Mouse (Mus musculus): Measurements from ENCODE around the gene Setd5.

The Setd5 gene

DNA sequence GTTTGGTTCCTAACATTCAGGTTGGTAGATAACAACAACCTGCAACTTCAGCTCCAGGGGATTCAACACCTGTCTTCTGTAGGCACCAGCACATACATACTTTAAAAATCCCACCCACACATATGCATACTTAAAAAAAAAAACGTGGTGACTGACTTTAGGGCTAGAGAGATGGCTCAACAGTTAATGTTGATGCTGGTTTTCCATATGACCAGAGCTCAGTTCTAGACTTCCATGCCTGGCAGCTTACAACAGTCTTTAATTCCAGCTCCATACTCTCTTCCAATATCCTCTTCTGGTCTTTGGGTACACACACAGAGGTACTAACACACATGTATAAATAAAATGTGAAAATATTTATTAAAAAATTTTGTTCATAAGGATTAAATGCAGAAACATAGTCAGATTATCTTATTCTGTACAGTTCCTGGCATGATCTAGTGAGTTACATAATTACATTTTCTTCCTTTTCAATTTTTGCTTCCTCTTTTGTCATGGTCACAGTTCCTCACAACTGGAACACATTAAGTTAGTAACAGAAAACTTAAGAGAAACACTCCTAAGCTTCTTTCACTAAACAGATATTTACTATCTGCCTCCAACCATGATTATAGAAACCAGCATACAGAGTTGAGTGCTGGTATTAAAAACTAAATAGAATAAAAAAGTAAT lies 16.1 kb upstream of the Setd5 start:
- DNase-seq: no peak

DNA sequence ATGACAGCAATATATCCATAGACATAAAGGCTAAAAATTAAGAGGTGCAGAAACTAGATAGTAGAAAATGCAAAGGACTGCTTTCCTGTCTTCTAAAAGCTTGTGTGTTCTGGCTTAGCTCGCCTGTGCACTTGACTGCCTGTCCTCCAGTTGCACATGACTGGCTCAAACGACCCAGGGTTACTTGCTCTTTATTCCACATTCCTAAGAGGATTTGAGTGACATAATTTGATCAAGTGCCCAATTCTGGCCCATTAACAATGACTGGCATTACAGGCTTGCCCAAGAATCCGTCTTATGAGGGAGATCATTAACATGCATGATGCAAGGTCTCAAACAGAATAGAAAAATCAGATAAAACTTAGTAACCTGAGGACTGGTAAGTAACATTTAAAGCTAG lies 14.9 kb upstream of the Setd5 start:
- no peak for DNase-seq

DNA sequence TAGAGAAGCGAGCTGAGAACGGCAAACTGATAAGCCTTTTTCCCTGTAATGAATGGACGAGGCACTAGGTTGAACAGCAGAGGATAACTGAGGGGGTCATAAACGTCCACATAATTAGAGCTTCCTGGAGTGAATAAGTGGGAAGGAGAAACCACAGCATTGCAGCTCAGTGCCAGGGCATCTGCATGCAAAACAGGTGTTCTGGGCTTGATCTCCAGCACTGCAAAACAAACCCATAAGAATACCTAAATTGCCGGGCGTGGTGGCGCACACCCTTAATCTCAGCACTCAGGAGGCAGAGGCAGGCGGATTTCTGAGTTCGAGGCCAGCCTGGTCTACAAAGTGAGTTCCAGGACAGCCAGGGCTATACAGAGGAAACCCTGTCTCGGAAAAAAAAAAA lies 13.8 kb upstream of the Setd5 start:
- DNase-seq: no peak

DNA sequence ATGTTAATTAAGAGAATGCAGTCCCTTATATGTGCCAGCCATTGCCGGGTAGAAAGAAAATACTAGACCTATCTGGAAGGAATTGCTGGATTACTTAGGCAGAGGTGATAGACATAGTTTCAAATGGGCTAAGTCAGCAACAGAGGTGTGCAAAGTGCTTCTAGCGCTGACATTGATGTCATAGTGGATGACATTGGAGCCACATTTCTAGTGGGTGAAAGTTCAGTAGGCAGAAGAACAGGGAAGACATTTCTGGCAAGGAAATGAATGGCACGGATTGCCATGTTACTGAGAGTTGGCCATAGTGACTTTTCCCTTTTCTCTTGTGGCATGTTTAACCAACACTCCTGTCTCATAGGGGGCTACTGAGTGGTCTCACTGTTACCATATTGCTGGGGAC lies 12.0 kb upstream of the Setd5 start:
- DNase-seq: no peak

DNA sequence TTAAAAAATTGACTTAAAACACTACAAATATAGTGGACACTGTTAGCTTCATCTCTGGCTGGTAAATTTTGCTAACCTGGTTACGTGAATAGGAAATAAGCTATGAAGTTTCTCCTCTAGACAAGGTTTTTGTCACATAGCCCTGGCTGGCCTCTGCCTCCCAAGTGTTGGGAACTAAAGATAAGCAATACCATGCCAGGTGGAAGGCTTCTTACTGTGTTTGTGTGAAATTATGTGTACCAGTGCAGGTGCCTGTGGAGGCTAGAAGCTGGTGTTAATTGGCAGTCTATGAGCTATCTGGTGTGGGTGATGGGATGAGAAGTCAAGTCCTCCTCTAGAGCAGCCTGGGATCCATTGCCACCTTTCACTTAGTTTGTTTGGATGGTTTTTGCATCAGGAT lies 8.0 kb upstream of the Setd5 start:
- DNase-seq: no peak

DNA sequence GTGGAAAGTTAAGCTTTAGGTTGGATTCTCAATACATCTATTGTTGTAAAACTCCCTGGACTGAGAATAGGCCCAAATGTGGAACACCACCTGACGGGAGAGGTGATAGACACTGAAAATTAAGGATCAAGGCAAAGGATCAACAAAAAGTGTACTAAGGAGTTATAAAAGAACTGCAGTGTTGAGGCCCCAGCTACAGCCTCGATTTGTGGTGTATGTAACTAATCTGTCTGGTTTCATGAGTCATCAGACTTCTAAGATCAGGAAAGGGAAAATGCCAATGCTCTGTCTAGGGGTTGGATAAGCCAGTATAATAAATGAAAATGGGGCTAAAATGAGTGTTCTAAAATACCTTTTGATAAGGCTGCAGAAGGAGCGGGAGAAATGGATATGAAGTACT lies 1.9 kb upstream of the Setd5 start:
- no peak for DNase-seq

DNA sequence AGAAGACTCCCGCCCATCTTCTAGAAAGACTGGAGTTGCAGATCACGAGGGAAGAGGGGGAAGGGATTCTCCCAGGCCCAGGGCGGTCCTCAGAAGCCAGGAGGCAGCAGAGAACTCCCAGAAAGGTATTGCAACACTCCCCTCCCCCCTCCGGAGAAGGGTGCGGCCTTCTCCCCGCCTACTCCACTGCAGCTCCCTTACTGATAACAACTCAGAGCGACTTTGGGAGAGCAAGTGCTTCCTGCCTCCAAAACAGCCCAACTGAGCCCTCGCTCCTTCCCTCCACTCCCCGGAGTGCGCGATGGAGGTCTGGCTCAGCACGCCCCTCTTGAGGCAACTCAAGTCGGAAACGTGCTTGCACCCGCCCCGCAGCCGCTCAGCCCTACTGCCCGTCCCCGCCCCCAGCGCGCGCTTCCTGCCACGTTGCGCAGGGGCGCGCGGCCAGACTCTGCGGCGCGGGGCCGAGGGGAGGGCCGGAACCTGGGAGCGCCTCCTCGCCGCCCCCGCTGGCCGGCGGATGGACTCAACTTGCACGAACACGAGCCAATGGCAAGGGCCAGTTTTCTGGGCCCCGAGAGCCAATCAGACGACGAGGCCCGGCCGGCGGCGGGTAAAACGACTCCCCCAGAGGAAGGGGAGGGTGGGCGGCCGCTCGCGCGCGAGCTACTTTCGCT lies 1.0 kb upstream of the Setd5 start:
- peak; percentile 94 for DNase-seq

DNA sequence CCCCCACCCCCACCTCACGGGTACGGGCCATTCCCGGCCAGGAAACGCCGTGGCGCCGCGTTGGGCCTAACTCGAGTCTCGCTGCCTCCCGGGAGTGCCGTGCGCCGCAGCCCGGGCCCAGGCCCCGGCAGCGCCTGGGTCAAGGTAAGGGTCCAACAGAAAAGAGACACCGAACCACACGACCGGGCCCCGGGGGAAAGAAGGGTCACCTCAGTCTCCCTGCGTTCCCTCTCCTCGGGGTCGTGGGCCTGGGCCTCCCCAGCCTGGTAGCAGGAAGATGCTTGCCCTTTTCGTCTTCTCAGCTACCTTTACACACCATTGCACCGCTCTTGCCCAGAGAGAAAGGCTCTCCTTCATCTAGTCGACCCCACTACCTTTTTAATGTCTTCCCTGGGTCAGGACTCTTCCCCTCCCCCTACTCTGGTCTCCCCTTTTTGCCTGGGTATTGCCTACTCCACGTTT lies 435 bp downstream of the Setd5 start:
- DNase-seq: no peak

DNA sequence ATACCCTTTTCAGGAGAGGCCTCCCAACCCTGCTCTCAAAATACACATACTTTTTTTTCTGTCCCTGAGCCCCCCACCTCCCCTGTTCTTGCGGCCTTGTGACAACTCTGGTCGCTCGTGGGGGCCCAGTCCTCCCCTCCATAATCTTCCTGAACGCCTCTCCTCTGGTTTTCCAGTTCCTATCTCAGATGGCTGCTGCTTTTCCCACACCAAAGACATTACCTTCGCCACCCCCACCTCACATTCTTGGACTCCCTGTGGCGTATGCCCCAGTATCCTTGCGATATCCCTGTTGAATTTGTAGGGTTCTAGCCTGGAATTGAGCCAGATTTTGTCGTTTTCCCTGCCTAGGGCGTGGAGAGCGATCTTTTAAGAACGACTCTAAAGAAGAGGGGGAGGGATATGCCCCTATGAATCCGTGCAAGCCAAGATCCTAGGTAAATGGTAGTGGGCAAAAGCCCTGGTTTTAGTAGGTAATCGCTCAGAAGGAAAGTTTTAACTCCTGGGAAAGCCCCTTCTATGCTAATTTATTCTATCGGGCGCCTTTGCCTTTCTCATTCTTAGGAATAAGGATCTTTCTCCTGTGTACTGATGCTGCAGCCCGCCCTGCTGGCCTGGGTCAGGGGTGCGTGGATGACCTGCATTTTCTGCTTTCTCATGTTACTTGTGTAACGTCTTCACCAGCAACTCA lies 1.0 kb downstream of the Setd5 start:
- peak; percentile 39 for DNase-seq

DNA sequence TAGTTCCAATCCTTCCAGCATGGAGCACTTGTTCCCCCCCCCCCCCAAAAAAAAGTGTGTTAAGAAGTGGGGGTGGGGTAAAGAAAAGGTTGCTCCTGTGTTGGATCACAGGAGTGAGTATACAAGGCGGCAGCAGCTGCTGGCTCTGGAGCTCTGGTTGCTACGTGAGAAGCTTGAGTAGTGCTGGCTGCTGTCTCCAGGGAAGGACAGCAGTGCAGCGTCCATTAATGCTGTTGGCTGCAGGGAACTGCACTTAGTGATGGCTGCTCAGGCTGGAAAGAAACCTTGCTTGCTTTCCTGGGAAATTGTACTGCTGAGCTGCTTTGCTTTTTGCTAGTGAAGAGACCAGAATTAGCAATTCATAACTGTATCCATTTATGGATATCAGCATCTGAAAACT lies 2.3 kb downstream of the Setd5 start:
- peak; percentile 18 for DNase-seq

DNA sequence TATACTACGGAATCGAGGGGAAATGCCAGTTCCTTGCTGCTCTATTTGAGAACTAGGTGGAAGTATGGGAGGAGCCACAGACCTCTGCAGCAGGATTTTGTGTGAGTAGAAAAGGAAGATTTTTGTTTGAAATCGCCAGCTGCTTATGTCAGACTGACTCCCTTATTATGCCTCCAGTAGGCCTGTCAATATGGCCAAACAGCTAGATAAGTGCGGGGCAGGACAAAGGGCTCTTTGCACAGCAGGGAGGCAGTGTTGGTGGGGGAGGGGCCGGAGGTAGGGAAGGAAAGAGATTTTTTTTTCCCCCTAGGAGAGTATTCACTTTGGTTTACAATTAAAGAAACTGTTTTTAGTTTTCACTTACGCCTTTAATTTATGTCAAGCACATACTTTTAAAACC lies 5.1 kb downstream of the Setd5 start:
- DNase-seq: peak; percentile 17

DNA sequence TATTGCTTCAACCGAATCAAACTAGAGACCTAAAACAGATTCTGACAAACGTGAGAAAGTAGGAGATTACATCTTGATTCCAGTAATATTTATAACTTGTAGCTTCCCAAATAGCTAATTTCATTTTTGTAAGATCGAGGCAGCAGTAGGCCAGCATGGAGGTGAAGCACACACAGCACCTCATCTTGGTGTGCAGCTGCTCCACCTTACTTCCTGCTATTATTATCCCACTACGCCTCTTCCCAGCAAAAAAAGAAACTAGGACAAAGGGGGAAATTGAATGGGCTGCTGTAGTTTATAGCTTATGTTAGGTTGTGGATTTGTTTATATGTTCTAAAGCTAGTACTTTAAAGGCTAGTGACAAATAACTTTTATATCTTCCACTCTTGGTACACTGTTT lies 7.4 kb downstream of the Setd5 start:
- no peak for DNase-seq

DNA sequence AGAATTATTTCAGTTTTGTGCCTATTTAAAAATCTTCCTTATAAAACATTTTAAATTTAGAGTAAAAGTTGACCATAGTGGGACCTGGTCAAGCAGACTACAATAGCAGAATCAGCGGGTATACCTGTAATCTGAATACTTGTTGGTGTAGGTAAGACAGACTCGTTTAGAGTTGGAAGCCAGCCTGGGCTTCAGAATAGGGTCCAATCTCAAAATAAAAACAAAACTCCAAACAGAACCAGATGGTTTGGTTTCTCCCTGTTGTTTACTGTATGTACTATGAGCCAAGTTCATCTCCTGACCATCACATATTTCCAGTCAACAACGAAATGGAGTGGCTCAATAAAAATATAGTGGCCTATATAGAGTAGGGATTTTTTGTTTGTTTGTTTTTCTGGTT lies 16.0 kb downstream of the Setd5 start:
- no peak for DNase-seq

DNA sequence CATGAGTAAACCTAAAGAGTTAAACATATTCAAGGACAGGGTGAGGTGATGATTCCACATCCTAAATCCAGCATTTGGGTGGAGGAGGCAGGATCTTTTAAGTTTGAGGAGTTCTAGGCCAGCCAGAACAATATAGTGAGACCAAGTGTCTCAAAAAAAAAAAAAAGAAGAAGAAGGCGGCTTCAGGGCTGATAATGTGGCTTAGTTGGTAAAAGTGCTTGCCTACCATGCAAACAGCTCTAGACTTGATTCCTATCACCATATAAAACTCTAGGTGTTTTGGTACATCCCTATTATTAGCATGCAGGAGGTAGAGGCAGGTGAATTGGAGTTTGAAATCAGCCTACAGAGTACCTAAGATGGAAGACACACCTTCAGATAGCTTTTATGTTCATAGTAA lies 18.4 kb downstream of the Setd5 start:
- no peak for DNase-seq

DNA sequence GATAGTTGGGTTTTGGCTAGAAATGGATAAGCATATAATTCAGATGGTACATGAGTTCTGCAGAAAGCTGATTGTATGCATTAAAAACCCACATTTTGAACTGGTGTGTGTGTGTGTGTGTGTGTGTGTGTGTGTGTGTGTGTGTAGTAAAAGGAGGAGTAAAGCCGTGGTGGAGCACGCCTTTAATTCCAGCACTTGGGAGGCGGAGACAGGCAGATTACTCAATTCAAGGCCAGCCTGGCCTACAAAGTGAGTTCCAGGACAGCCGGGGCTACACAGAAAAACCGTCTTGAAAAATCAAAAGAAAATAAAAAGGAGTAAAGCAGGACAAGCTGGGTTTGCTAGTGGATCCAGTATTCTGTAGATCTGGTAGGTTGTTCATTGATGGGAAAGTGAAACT lies 20.5 kb downstream of the Setd5 start:
- no peak for DNase-seq

DNA sequence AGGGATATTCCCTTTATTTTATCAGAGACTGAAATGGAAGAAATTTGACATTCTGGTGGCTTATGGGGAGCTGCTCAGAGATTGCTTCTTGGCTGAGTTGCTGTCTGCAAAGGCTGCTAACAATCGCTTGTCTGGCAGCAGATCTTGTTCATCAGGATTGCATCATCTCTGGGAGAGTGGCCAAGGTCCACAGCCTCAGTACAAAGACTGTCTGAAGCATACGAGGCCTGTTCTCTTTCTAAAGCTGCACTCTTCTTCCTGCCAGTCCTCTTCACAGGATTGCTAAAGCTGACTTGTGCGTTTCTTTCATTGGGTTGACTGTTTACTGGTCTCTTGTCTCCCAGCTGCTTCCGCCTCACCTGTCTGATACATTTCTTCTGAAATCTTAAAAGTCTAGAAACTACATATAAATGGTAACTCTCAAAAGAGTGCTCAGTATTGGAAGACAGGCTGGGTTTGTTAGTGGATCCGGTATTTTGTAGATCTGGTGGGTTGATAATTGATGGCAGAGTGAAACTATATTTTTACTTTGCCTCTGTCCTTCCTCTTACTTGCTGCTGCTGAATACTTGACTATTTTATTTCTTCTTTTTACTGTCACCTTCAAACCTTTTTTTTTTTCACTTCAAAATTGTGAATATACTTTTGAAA lies 22.6 kb downstream of the Setd5 start:
- DNase-seq: no peak

DNA sequence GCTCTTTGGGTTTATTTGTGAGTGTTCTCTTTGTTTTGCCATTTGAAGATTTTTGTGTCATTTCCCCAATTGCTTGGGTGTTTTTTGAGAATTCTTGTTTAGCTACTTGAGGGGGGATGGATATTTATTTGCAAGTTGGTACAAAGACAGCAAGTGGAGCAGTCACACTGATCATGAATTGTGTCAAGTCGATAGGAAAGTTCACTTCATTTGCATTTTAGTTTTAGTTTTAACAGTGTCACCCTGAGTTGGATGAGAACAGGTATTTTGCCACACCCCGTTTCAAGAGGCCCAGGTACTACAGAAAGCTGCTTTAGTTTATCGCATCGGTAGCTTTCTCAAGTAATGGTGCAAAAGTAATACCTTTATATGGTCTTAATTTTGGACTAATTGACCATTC lies 25.4 kb downstream of the Setd5 start:
- DNase-seq: no peak

DNA sequence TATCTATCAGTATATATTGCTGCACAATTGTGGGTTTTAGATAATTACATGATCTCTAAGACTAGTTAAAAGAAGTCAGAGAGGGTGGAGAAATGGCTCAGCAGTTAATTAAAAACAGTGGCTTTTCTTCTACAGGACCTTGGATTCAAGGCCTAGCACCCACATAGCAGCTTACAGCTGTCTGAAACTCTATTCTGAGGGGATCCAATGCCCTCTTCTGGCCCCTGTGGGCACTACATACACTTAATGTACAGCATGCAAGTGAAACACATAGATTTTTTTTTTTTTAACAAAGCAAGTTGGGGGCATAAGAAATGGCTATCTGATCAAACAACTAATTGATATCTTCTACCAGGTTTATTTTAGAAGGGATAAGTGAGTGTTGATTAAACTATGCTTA lies 26.6 kb downstream of the Setd5 start:
- peak; percentile 84 for DNase-seq

DNA sequence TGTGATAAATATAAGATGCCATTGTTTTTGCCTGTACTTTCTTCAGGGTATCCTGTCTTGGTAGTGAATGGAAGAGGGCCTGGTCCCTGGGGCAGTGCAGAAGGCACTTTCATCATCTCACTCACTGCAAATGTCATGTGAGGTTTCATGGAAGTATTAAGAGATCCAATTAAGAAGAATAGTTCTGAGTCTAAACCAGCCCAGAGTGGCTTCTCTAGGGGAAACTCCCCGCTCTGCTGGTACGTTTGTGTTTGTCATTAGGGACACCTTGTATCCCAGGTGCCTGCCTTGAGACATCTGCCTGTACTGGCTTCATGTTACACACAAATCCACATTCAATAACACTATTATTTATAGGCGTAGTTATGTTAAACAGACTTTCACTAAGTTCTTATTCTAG lies 32.2 kb downstream of the Setd5 start:
- DNase-seq: no peak

DNA sequence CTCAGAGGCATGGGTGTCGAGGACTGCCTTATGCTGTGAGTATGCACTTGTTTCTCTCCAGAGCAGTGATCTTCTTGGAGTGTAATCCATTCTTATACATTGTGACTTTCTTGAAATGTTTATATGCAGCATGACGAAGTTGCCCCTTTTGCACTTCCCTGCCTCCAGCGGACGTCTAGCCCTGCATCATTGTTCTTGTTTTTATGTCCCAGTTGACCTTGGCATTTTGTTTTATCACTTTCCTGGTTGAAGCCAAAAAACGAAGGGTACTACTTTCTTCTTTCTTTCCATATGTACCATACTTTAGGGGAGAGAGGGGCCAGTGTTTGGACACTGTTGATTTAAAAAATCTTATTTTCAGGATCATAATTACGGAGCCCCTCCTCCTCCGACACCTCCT lies 32.8 kb downstream of the Setd5 start:
- no peak for DNase-seq

DNA sequence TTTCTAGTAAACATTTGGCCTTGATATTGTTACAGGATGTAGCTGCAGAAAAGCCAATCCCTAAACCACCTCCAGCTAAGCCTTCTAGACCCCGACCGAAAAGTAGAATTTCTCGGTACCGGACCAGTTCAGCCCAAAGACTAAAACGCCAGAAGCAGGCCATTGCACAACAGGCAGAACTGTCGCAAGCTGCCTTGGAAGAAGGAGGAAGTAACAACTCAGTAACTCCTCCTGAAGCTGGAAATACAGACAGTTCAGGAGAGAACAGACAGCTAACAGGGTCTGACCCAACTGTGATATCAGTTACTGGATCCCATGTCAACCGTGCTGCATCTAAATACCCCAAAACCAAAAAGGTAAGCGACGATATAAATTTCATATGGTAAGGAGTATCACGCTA lies 43.6 kb downstream of the Setd5 start:
- DNase-seq: no peak

DNA sequence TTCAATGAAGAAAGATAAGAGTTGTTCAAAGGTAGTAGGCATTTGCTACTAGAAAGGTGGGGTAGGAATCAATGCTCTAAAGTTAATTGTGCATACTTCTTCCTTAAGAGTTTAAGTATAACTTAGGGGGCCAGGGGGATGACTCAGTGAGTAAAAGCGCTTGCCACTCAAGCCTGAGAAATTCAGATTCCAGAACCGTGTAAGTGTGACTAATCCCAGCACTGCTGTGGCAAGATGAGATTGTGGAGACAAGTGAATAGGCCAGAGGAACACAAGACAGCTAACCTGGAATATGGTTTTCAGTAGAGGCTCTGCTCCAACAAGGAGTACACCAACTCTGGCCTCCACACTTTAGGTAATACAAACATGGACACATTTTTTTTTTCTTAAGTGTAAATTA lies 56.2 kb downstream of the Setd5 start:
- DNase-seq: no peak

DNA sequence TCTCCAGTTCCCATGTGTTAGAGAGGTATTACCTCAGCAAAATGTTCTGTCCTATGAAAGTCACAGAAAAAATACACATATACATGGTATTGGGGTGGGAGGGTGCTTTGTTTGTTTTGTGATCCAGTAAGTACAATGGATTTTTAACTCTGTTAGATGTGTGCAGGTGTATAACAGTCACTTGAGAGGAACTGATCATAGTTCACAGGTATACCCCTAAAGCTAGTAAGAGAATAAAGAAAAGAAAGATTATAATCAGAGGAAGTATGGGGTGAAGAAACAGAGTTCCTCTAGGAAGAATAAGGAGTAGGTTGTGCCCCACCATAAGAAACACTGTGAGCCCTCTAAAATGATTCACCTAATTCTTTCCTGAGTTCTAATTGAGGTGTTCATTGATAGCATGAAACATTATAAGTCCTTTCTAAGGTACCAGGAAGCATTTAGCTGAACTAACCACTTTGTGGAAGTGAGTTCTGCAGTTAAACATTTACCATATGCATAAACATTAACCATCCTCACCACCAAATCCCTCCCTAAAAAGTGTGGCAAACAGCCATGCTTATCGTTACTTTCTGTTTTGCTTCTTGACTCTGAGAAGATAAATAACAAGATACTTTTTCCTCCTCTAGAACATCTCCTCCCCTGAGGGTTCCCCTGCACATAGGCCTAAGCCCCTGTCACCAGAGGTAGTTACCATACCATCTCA lies 64.4 kb downstream of the Setd5 start:
- no peak for DNase-seq
